Mouse (Mus musculus): ENCODE measurements at regions not wholly inside any gene's neighbourhood (a gene's known extent, or its start where the extent isn't known, plus 50 kb on each side); places are given as distances from the start of the nearest gene placed in this dataset.

DNA sequence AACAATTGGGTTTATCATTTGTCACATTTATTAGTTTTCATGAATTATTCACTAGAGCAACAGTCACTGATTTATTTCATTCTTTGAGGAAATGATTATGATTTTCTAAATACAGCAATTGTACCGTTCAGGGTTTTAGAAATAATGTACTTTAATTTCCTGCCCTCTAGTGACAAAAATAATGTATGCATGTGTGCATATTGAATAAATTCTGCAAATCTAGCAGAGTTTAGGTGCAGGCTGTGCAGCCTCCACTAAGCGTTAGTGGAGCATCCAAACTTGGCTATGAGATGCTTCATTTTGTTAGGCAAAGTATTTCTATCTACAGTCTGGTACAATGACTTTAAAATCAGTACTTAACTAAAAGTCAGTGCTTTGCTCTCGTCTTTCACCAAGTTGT lies 642.1 kb upstream of the A830018L16Rik start:
- no peak for DNase-seq (ENCODE audit: low spot score)

DNA sequence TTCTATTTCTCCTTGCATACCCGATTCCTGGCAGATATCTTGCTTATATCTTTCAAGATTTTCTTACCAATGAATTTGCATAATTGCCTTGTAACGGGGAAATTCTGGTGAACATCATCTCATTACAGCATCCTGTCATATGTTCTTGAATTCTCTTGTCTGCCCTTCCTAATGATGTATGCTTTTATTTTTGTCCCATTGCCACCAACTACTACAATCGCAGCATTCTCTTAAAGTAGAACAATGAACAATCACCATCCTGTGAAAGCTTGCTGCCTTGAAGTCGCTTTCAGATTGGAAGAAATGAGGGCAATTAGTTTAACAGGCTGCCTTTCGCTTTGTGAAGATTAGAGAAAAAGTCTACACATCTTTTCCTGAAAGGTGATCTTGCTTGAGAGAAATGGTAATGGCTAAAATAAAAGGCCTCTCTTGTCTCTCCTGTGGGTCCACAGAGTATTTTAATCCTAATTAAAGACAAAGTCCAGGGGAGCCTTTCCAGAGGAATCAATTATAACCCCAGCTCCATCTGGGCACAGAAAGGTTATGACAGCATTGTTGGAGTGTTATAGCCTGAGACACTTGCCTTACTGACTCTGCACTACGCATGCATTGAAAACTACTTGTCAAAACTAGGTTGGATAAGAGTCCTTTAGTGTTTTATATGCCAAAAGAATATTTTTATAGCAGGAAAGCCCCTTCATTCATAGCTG lies 619.7 kb upstream of the A830018L16Rik start:
- DNase-seq (ENCODE audit: low spot score), result no peak

DNA sequence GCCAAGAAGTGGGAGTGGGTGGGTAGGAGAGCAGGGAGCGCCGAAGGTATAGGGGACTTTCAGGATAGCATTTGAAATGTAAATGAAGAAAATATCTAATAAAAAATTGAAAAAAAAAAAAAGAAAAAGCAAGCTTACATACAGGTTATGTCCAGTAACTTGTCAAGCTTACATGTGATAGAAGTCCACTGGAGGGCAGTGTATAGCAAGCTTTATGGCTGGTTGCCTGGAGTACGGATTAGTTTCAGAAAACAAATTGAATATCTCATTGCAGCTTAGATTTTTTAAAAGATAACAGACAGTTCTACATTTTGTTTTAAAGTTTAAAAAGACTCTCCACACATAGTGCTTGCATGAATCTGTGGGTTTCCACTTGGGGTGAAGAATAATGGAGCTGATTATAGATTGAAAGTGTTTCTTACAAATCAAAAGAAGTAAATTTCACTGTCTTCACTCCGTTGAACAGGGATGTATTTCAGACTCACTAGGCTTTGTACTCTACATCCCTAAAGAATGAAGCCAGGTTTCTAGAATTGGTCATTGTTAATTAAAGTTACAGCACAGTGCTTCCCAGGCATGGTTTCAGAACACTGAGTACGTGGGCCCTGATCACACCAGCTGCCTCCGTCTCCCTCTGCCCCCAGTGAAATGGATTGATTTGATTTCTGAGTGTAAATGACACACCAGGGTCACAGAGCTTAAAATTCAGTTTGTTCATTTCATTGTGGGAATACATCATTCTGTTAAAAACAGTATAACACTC lies 578.1 kb upstream of the A830018L16Rik start:
- peak; percentile 12 for DNase-seq (ENCODE audit: low spot score)

DNA sequence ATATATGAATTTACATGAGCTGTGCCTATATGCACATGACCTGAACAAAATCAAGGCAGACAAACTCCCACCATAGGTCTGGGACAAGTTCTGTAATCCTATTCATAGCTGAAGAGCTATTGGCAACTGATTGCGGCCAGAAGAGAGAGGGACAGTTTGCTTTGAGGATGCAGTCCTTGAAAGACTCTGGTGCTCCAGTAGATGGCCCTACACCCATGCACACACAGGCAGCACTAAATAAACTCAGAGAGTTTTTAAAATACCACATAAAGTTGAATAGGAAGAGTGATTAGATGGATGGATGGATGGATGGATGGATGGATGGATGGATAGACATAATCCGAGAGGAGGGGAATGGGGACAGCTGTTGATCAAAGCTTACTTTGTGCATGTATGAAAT lies 576.7 kb upstream of the A830018L16Rik start:
- no peak for DNase-seq (ENCODE audit: low spot score)

DNA sequence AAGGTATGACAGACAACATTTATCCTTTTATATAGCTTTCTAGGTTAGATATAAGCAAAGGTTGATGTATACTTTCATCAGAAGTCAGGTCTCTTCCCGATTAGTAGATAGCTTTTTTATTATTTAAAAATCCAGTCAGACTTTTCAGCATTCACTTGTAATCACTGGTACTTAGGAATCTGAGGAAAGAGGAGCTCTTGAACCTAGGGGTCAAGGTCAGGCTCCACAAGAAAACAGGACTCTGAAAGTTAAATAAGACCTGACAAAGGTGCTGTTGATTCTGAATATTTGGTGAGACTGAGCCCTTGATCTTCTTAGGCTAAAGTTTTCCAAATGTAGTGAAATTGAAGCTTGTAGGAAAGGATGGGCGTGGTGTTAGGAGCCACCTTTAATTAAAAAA lies 561.0 kb upstream of the A830018L16Rik start:
- DNase-seq (ENCODE audit: low spot score), result no peak

DNA sequence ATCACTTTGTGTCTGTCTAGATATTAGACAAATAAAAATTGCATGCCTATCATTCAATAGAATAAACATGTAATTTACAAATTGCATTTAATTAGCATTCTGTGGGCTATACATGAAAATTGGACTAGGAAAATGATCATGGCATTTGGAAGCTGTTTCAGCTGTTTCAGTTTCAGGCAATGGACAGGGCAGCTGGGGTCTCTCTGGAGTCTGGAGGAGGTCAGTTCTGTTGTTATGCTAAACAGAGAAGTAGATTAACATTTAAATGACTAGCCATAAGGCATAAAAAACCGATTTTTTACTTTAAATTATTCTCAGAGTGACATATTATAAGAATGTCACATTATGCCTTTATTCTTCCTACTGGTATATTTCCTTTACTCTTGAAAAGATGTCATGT lies 559.4 kb upstream of the A830018L16Rik start:
- DNase-seq (ENCODE audit: low spot score), result no peak

DNA sequence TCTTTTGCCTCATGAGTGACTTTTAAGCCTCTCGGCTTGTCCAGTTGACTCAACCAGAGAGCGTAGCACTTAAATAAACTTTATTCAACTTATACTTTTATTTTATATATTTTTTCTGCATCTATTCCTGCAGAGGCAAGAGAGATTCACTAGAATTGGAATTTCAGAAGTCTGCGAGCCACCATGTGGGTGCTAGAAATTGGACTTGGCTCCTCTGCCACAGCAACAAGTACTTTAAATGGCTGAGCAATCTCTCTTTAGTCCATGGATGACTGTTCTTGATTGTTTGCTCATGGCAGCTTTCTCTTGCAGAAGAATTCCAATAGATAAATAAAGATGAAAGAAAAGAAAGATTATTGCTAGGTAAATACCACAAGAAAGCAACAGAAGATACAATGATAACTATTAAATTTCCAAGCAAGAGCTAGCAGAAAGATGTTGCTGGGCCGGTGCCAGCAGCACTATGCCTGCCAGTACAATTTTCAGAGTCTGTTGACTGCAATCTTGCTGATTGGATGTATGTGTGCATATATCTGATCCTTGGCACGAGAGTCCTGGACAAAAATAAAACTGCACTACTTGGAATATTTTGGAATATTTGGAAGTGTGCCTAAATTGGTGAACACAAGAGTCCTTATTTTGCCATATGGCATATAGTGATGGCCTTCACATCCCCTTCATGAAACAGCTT lies 542.6 kb upstream of the A830018L16Rik start:
- DNase-seq (ENCODE audit: low spot score), result no peak

DNA sequence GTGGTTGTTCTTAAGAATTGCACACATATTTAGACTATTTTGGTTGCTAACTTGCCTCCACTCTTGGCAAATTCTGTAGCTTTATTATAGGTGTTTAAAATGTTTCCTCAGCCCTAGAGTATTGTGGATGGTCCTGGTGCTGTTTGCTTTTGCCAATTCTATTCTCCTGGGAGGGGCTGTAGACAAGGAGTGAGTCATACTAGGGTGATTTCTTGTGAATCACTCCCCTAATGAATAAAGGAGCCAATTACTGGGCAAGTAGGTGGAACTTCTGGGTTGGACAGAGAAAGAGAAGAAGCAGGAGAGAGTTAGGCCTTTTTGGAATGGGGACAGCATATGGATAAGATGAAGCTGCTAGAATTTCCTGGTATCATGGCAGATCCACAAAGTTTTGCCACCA lies 541.6 kb upstream of the A830018L16Rik start:
- no peak for DNase-seq (ENCODE audit: low spot score)

DNA sequence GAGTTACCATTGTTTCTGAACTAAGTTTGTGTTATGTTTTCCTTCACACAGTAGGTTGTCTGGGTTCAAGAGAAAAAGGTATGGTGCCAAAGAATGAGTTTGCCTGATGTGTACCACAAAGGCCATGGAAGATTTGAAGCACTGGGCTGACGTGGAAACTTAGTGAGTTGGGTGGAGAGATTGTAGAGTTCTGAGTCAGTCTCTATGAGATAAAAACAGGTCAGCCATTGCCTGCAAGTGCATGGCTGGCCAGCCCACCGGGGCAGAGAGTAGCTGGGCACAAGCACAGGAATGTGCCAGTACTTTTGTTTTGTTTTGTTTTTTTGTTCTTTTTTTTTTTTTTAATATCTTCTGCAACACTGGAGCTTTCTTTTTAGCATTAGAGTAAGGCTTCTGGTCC lies 541.2 kb upstream of the A830018L16Rik start:
- DNase-seq (ENCODE audit: low spot score), result no peak

DNA sequence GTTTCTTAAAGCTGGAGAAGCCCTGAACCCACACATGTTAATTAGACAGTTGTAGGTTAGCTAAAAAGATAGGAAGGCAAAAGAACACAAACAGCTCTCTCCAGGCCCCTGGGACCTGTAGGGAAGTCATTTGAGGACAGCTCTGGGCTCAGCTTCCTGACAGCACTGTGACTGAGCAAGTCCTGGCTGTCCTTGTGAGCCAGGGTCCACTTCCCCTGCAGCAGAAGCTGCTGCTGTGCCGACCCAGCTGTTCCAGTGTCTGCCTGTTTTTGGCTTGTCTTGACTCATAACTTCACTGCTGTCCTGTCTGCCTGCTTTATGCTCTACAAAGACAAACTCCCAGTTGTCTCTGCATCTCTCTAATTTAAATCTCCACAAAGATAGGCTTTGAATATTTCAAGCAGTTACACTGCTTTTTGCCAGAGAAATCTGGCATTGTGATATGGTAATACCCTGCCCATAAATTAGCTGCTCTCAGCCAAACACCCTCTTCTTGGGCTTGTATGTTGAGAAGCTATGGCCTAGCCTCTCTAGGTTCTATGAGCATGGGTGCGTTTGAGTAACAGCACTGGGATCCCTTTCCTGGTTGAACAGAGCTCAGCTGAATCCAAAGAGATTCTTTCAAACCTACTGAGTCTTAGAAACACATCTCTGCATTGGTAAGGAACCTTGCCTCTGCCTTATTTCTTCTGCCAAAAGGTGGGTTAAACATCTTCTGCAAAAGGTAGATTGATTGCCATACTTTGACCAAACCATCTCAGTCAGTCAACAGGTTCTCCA lies 536.3 kb upstream of the A830018L16Rik start:
- no peak for DNase-seq (ENCODE audit: low spot score)

DNA sequence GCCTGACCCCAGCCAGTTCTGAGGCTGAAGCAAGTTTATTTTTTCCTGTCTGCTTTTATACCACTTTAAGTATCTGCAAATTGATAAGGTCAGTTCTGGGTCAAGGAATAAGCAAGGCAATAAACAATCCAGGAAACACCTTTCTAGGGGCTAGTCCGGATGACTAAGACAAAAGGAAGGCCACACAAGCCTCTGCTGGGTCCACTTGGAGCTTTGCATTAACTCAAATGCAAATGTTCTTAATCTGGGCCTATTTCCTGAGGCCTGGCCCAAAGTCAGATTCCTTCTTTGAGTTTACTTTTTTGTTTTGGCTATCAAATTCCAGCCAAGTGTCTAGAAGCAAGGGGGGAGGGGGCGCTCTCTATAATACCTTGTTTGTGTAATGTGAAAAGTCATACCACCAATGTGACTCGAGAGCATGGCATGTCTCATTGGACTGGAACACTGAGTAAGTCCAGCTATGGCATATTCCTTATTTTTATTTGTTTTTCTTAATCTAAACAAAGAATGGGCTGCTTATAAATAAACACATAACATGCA lies 535.6 kb upstream of the A830018L16Rik start:
- no peak for DNase-seq (ENCODE audit: low spot score)

DNA sequence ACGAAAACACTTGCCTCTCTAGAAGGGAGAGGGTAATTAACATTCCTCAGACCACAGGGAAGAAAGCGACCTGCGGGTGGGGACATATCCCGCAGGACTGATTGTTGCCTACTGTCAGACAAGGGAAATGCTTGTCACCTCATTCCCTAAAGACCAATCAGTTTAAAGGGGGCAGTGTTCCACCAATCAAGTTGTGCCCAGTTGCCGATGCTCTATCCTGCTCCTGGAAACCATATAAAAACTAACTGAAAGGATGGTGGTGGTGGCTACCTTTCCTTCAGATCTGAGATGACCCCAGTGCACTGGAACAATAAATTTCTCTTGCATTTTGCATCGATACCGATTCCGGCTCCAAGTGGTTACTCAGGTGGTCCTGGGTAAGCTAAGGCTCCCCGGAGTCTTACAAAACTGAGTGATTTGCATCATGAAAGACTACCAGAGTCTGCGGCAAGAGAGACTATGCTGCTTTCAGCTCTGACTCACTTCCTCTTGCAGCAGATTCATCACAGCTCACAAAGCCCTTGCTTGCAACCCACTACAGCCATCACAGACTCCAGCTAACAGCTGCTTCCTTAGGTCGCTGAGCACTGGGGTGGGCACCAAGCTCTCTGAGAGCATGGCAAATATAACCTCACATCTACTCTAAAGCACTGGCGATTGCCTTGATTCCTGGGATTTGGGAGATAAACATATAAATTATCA lies 533.7 kb upstream of the A830018L16Rik start:
- DNase-seq (ENCODE audit: low spot score), result no peak

DNA sequence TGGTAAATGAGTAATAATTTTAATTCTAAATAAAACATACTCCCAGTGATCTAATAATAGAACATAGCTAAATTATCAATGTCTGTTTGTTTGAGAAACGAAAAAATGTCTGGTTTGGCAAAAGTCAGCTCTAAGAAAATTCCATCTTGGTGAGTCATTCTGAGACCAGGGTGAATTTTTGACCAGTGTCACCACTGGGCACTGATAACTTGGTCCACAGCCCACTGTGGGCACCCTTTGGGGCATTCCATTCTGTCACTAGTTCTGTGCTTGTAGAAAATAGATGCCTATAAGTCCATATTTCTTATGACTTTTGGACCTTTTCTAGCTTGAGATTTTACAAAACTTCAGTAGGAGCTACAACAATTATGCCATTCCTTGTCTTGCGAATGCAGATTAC lies 515.1 kb upstream of the A830018L16Rik start:
- no peak for DNase-seq (ENCODE audit: low spot score)

DNA sequence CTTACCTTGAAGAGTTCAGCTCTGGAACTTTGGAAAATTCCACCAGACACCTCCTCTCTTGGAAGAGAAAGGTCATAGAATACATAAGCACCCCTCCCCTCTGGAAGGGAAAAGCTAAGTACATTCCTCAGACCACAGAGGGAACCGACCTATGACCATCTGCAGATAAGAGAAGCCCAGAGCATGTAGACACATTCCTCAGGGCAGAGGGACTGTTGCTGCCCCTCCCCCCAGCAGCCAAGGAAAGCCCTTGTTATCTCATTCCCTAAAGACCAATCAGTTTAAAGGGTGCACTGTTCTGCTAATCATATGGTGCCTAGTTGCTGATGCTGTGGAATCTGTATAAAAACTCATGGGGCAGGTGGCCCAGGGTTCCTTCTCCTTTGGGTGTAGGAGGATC lies 511.2 kb upstream of the A830018L16Rik start:
- no peak for DNase-seq (ENCODE audit: low spot score)

DNA sequence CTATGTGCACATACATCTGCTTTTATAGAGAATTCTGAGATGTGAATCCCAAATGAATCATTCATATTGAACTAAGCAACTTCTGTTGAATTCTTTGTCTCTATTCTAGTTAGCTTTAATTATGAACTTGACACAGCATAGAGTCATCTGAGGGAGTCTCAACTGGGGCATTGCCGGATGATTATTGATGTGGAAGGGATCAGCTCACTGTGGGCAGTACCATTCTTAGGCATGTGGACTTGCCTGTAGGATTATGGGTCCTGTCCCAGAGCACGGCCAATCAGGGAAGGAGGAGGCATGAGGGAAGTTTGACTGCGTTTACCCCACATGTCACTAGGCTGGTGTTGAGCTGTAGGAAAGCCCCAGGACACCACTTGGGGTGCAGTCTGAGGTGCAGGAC lies 493.9 kb upstream of the A830018L16Rik start:
- no peak for DNase-seq (ENCODE audit: low spot score)

DNA sequence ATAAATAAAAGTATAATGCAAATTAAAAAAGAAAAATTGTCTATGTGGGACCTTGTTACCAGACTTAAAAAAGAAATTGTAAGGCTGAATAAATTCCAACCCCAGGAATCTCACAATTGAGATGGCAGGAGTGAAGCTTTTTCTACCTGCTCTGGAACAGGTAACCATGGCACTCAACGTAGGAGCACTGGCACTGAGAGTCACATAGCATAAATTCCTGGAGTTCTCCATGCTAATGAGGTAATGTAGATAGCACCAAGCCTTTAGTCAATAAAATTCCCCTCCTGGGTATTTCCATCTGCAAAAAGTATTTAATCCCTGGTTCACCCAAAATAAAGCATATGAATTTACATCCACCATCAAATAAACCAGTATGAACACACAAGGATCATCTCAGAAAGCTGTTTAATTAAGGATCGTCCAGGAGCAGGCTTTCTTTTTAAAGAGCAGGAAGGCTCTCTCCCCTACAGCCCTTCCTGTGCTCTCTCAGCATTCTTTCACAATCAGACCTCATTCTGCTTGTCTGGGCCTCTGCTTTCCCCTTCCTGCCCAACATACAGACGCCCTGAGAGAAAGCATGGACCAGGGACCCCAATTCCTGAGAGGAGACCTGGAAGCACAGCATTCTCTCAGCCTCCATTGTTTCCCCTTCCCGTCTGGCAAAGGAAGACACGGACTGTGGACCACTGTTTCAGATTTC lies 481.4 kb upstream of the A830018L16Rik start:
- no peak for DNase-seq (ENCODE audit: low spot score)

DNA sequence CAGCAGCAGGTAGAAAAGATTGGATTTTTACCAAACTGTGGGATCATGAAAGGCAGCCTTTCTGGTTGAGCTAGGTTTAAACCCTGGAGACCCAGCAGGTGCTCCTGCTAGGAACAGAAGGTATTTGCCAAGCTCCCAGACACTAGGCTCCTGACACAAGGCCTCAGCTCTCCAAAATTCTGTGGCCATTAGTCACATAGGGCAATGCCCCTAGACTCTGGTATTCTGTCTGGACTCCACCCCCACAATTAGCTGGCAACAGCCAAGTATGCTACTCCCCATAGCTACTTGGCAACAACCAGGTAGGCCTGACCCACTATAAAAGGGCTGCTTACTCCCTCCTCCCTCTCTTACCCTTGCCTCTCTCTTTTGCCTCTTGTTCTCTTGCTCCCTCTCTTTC lies 480.7 kb upstream of the A830018L16Rik start:
- no peak for DNase-seq (ENCODE audit: low spot score)

DNA sequence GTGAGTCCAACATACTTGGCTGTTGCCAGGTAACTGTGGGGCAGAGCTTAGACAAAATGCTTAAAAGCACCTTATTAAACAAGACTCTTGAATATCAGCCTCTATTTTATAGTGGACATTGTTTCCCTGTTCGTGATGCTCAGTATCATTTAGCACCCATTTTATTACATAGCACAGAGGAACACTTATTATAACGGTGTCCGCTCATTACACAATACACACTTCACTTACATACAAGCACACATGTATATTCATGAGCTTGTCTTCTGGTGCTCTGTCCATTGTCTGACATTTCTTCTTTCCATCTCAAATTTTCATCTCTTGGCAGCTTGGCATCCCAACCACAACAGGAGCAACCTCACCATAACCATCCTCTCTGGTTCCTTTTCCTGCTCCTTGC lies 475.5 kb upstream of the A830018L16Rik start:
- no peak for DNase-seq (ENCODE audit: low spot score)

DNA sequence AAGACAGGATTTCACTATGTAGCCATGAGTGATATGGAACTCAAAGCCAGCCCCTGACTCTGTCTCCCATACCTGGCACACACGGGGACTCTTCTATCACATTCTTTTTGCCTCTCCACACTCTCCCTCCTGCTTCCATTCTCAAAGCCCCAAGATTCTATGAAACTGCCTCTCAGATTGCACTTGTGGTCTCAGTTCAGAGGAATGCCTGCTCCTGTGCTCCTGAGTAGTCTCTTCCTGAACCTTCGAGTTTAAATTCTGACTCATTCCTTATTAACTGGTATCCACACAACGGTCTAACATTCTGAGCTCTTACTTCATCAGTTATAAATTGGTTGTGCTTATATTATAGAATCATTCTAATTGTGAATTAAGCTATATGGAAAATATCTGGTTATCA lies 473.6 kb upstream of the A830018L16Rik start:
- DNase-seq (ENCODE audit: low spot score), result no peak

DNA sequence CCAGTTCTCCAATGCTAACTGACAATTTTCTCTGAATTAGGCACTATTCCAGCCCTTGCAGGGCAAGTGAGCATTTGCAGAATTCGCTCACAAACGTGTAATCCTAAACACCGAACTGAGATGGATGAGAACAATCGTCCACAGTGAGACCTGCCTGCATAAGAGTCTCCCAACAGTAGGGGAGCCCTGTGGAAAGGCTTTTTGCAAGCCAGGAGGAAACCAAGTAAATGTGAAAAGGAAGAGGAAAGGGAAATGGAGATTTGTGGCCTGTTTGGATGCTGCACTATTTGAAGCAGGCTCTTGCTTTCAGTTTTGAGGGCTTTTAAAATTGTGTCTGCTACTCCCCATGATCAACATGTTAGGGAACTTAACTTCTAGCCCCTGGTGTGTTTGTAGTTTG lies 470.9 kb upstream of the A830018L16Rik start:
- no peak for DNase-seq (ENCODE audit: low spot score)

Data from left cerebral cortex, adult 11 months (tissue).